Mouse (Mus musculus) forebrain, embryonic 10.5 days (tissue): Measurements from ENCODE around the gene Col4a2. TPM values are rescaled to one million over a fixed set of nuclear protein-coding genes. Genes with fewer than 3 reads are reported as not detected.

Source experiments
- DNase-seq: peaks from one replicate; pipeline ENCODE4 v3.0.0-alpha.2; 2017; ENCODE audit warnings: low spot score; ENCODE audit errors: extremely low spot score
- H3K27ac ChIP-seq: fragments of 300-500 bp; sonication (generic); 2 replicates; pipeline ENCODE4 v1.5.1; 2016; ENCODE audit warnings: mild to moderate bottlenecking
- H3K27me3 ChIP-seq: fragments of 300-500 bp; sonication (generic); 2 replicates; pipeline ENCODE4 v1.6.1; 2016; ENCODE audit warnings: mild to moderate bottlenecking; ENCODE audit not compliant: poor library complexity, severe bottlenecking
- H3K36me3 ChIP-seq: fragments of 300-500 bp; sonication (generic); replicated peaks from 2 replicates; pipeline ENCODE4 v1.6.1; 2016; ENCODE audit warnings: mild to moderate bottlenecking, moderate library complexity
- H3K4me1 ChIP-seq: fragments of 300-500 bp; sonication (generic); 2 replicates; pipeline ENCODE4 v1.6.1; 2016
- H3K4me3 ChIP-seq: fragments of 300-500 bp; sonication (generic); 2 replicates; pipeline ENCODE4 v1.5.1; 2016; ENCODE audit warnings: mild to moderate bottlenecking, moderate library complexity
- H3K9me3 ChIP-seq: fragments of 300-500 bp; sonication (generic); 2 replicates; pipeline ENCODE4 v1.6.1; 2016; ENCODE audit warnings: mild to moderate bottlenecking, moderate library complexity
- WGBS: fragments of 180-500 bp; shearing (Covaris S2); methylation state at CpG from one replicate; pipeline ENCODE4 v1.1.7; 2016; 5-methylcytosine and 5-hydroxymethylcytosine counted together
- polyA plus RNA-seq: library from polyadenylated mRNA; unstranded; fragments of >200 nt; fragmentation: Nextera tagmentation; extraction: Ambion mirVana; gene quantifications from 2 replicates; pipeline ENCODE4 v1.2.1, GENCODE M21; 2016

The Col4a2 gene
- polyA plus RNA-seq, 1 experiment from 2014 or later: 47.1 TPM

GRCm38 (mm10) chr8:11400244-11400643 lies 87.6 kb downstream of the Col4a2 start:
- no peak for DNase-seq
- WGBS: 81% methylated on average over 8 of the region's 8 CpGs
- peaks cover 14% of the 10 kb centered on the region for H3K36me3 ChIP-seq
- H3K9me3 ChIP-seq: no peaks in the 10 kb centered on the region
- peak overlapping the region; percentile 26 for H3K27ac ChIP-seq
- H3K27me3 ChIP-seq: no peaks in the 10 kb centered on the region
- no peak overlapping the region for H3K4me3 ChIP-seq
- peaks cover 36% of the 10 kb centered on the region for H3K4me1 ChIP-seq

GRCm38 (mm10) chr8:11401183-11401582 lies 88.6 kb downstream of the Col4a2 start:
- DNase-seq: no peak
- WGBS: 95% methylated on average over 5 of the region's 5 CpGs
- peaks cover 46% of the 10 kb centered on the region for H3K4me1 ChIP-seq

GRCm38 (mm10) chr8:11402220-11402619 lies 89.6 kb downstream of the Col4a2 start:
- Histone ChIP-seq H3K36me3 (peaks cover 20% of the 10 kb centered on the region), H3K27me3 (no peaks in the 10 kb centered on the region), H3K9me3 (no peaks in the 10 kb centered on the region), H3K4me3 (no peak overlapping the region), H3K27ac (no peak overlapping the region), H3K4me1 (peaks cover 50% of the 10 kb centered on the region)
- DNase-seq: no peak
- 90% methylated on average over 4 of the region's 4 CpGs for WGBS

More at GRCm38 (mm10) chr8:11401183-11401582, 88.6 kb downstream of the Col4a2 start:
- no peak overlapping the region for H3K4me3 ChIP-seq
- H3K36me3 ChIP-seq: peaks cover 14% of the 10 kb centered on the region
- H3K27me3 ChIP-seq: no peaks in the 10 kb centered on the region
- no peaks in the 10 kb centered on the region for H3K9me3 ChIP-seq
- no peak overlapping the region for H3K27ac ChIP-seq

- H3K27me3 ChIP-seq: no peaks in the 10 kb centered on the region
- WGBS: 96% methylated on average over 9 of the region's 9 CpGs
- H3K4me3 ChIP-seq: no peak overlapping the region
- peaks cover 26% of the 10 kb centered on the region for H3K36me3 ChIP-seq
- no peak for DNase-seq
- peaks cover 47% of the 10 kb centered on the region for H3K4me1 ChIP-seq
- no peaks in the 10 kb centered on the region for H3K9me3 ChIP-seq
- H3K27ac ChIP-seq: no peak overlapping the region
Measured at GRCm38 (mm10) chr8:11403813-11404212, 91.2 kb downstream of the Col4a2 start.

- 56% methylated on average over 4 of the region's 4 CpGs for WGBS
- no peak overlapping the region for H3K4me3 ChIP-seq
- no peaks in the 10 kb centered on the region for H3K27me3 ChIP-seq
- no peaks in the 10 kb centered on the region for H3K9me3 ChIP-seq
- peaks cover 39% of the 10 kb centered on the region for H3K4me1 ChIP-seq
- no peak for DNase-seq
- peaks cover 30% of the 10 kb centered on the region for H3K36me3 ChIP-seq
- H3K27ac ChIP-seq: peak overlapping the region; percentile 64
Measured at GRCm38 (mm10) chr8:11404614-11405013, 92.0 kb downstream of the Col4a2 start.

GRCm38 (mm10) chr8:11405722-11406481 lies 93.3 kb downstream of the Col4a2 start:
- WGBS: 72% methylated on average over 13 of the region's 13 CpGs
- H3K27me3 ChIP-seq: no peaks in the 10 kb centered on the region
- peak overlapping the region; percentile 64 for H3K27ac ChIP-seq
- peaks cover 35% of the 10 kb centered on the region for H3K36me3 ChIP-seq
- H3K4me1 ChIP-seq: peaks cover 30% of the 10 kb centered on the region
- no peak overlapping the region for H3K4me3 ChIP-seq
- DNase-seq: no peak
- H3K9me3 ChIP-seq: no peaks in the 10 kb centered on the region

- H3K4me1 ChIP-seq: peaks cover 34% of the 10 kb centered on the region
- no peak for DNase-seq
- H3K4me3 ChIP-seq: no peak overlapping the region
- peak overlapping the region; percentile 58 for H3K27ac ChIP-seq
- peaks cover 48% of the 10 kb centered on the region for H3K36me3 ChIP-seq
- WGBS: 71% methylated on average over 12 of the region's 12 CpGs
- no peaks in the 10 kb centered on the region for H3K27me3 ChIP-seq
- H3K9me3 ChIP-seq: no peaks in the 10 kb centered on the region
Measured at GRCm38 (mm10) chr8:11411504-11412124, 99.0 kb downstream of the Col4a2 start.

GRCm38 (mm10) chr8:11412450-11412849 lies 99.8 kb downstream of the Col4a2 start:
- H3K27ac ChIP-seq: peak overlapping the region; percentile 58
- H3K9me3 ChIP-seq: no peaks in the 10 kb centered on the region
- no peaks in the 10 kb centered on the region for H3K27me3 ChIP-seq
- no peak for DNase-seq
- no peak overlapping the region for H3K4me3 ChIP-seq
- peaks cover 34% of the 10 kb centered on the region for H3K4me1 ChIP-seq
- H3K36me3 ChIP-seq: peaks cover 42% of the 10 kb centered on the region
- 76% methylated on average over 5 of the region's 5 CpGs for WGBS

- no peak for DNase-seq
- no peaks in the 10 kb centered on the region for H3K9me3 ChIP-seq
- WGBS: 52% methylated on average over 8 of the region's 8 CpGs
- no peaks in the 10 kb centered on the region for H3K27me3 ChIP-seq
- H3K27ac ChIP-seq: peak overlapping the region; percentile 32
- H3K36me3 ChIP-seq: peaks cover 28% of the 10 kb centered on the region
- H3K4me1 ChIP-seq: peaks cover 39% of the 10 kb centered on the region
- H3K4me3 ChIP-seq: no peak overlapping the region
Measured at GRCm38 (mm10) chr8:11414304-11414703, 101.7 kb downstream of the Col4a2 start.

GRCm38 (mm10) chr8:11415089-11415488 lies 102.5 kb downstream of the Col4a2 start:
- no peak overlapping the region for H3K4me3 ChIP-seq
- H3K9me3 ChIP-seq: no peaks in the 10 kb centered on the region
- DNase-seq: no peak
- H3K27me3 ChIP-seq: no peaks in the 10 kb centered on the region
- H3K27ac ChIP-seq: no peak overlapping the region
- peaks cover 28% of the 10 kb centered on the region for H3K36me3 ChIP-seq
- 85% methylated on average over 10 of the region's 10 CpGs for WGBS
- H3K4me1 ChIP-seq: peaks cover 40% of the 10 kb centered on the region

GRCm38 (mm10) chr8:11417762-11418161 lies 105.2 kb downstream of the Col4a2 start:
- no peak overlapping the region for H3K27ac ChIP-seq

GRCm38 (mm10) chr8:11419232-11419631 lies 106.6 kb downstream of the Col4a2 start:
- Histone ChIP-seq H3K27me3 (no peaks in the 10 kb centered on the region), H3K4me1 (peaks cover 15% of the 10 kb centered on the region), H3K27ac (no peak overlapping the region), H3K4me3 (no peak overlapping the region), H3K36me3 (peaks cover 38% of the 10 kb centered on the region), H3K9me3 (no peaks in the 10 kb centered on the region)
- WGBS: 51% methylated on average over 6 of the region's 6 CpGs
- no peak for DNase-seq

More at GRCm38 (mm10) chr8:11417762-11418161, 105.2 kb downstream of the Col4a2 start:
- H3K4me3 ChIP-seq: no peak overlapping the region
- no peaks in the 10 kb centered on the region for H3K27me3 ChIP-seq
- WGBS: 86% methylated on average over 13 of the region's 13 CpGs
- H3K36me3 ChIP-seq: peaks cover 34% of the 10 kb centered on the region
- no peak for DNase-seq
- H3K4me1 ChIP-seq: peaks cover 22% of the 10 kb centered on the region
- no peaks in the 10 kb centered on the region for H3K9me3 ChIP-seq

- Histone ChIP-seq H3K4me3 (no peak overlapping the region), H3K36me3 (peaks cover 37% of the 10 kb centered on the region), H3K27me3 (no peaks in the 10 kb centered on the region), H3K9me3 (no peaks in the 10 kb centered on the region), H3K27ac (no peak overlapping the region), H3K4me1 (peaks cover 12% of the 10 kb centered on the region)
- DNase-seq: peak; percentile 67
- 15% methylated on average over 2 of the region's 2 CpGs for WGBS
Measured at GRCm38 (mm10) chr8:11419645-11420044, 107.0 kb downstream of the Col4a2 start.
